Mouse (Mus musculus): ENCODE measurements around the gene Mbnl1.

- TF ChIP-seq GATA1 (IDR thresholded peaks at IDR 0.05; ENCODE audit: borderline replicate concordance, low read length) (no peak), FLI1 (IDR thresholded peaks at IDR 0.05; ENCODE audit: low read length) (no peak)
Measured at GRCm38 (mm10) chr3:60558252-60558862, 85.7 kb downstream of the Mbnl1 start.

Data from megakaryocyte, embryonic 14.5 days (primary cell).